Mouse (Mus musculus): ENCODE data around the gene Bloc1s5.

DNA sequence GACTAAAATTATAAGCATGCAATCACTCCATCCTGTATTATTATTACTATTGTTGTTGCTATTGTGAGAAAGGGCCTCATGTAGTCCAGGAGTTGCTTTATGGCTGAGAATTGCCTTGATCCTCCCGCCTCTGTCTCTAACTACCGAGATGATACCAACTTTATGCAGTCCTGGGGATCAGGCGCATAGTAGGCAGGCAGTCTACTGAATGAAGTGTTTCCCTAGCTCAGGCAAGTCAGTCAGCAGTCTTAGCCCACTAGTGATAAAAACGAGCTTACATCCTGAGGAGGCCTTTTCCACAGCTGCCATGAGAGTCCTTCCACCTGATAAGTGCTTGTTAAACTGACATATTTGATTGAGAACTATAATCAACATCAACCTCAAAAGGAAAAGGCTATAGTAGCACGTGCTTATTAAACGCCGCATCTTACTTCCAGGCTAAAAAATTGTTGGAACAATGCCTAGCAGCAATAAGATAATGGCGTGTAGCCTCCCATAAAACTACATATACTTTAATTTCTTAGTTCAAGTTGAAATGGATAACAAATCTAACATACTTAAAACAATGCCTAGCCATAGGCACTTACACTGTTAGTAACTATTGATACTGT lies 10.5 kb downstream of the Bloc1s5 start:
- TF ChIP-seq CTCF (IDR thresholded peaks at IDR 0.05; ENCODE audit: low read depth, low read length) (no peak), POLR2A (IDR thresholded peaks at IDR 0.05; ENCODE audit: borderline replicate concordance, low read depth, low read length) (no peak)

All from bone marrow macrophage, adult 2 months (primary cell).